Mouse (Mus musculus) left cerebral cortex, adult 11 months (tissue): Measurements from ENCODE around the gene Trip11.
"Not testable (repeated sequence)": the region's sequence is repeated elsewhere in the genome, so short reads cannot be mapped to it uniquely, and the experiment has no call there.

Experiments
- DNase-seq: peaks from one replicate; pipeline ENCODE4 v3.0.0; 2022; ENCODE audit warnings: low spot score

The Trip11 gene

GRCm38 (mm10) chr12:101912626-101913490, at the start of gene Trip11:
TSS of gene Trip11 (minus strand) at chr12:101913267.
- DNase-seq = peak; percentile 80

- DNase-seq = not testable (repeated sequence)
Measured at GRCm38 (mm10) chr12:101958960-101959780, 46.1 kb upstream of the Trip11 start.

GRCm38 (mm10) chr12:101958556-101958955, 45.5 kb upstream of the Trip11 start:
- DNase-seq = no peak

GRCm38 (mm10) chr12:101957942-101958544, 45.0 kb upstream of the Trip11 start, which contains the start of gene Atxn3:
TSS of gene Atxn3 (minus strand) at chr12:101958246.
- peak; percentile 95 for DNase-seq

- no peak for DNase-seq
Measured at GRCm38 (mm10) chr12:101957079-101957941, 44.2 kb upstream of the Trip11 start.

- DNase-seq = not testable (repeated sequence)
Measured at GRCm38 (mm10) chr12:101955821-101956220, 42.8 kb upstream of the Trip11 start.

GRCm38 (mm10) chr12:101948801-101949200, 35.7 kb upstream of the Trip11 start:
- DNase-seq = no peak

- DNase-seq = peak; percentile 24
Measured at GRCm38 (mm10) chr12:101947986-101948385, 34.9 kb upstream of the Trip11 start.

- no peak for DNase-seq
Measured at GRCm38 (mm10) chr12:101937572-101937971, 24.5 kb upstream of the Trip11 start.

GRCm38 (mm10) chr12:101935223-101935622, 22.2 kb upstream of the Trip11 start:
- peak; percentile 30 for DNase-seq

- DNase-seq = no peak
Measured at GRCm38 (mm10) chr12:101928423-101928822, 15.4 kb upstream of the Trip11 start.

- no peak for DNase-seq
Measured at GRCm38 (mm10) chr12:101922313-101922712, 9.2 kb upstream of the Trip11 start.

GRCm38 (mm10) chr12:101919847-101920246, 6.8 kb upstream of the Trip11 start:
- DNase-seq = no peak

GRCm38 (mm10) chr12:101917165-101917564, 4.1 kb upstream of the Trip11 start:
- no peak for DNase-seq

- no peak for DNase-seq
Measured at GRCm38 (mm10) chr12:101911346-101911745, 1.7 kb downstream of the Trip11 start.

- DNase-seq = no peak
Measured at GRCm38 (mm10) chr12:101910360-101910759, 2.7 kb downstream of the Trip11 start.

- no peak for DNase-seq
Measured at GRCm38 (mm10) chr12:101905817-101906216, 7.2 kb downstream of the Trip11 start.

- no peak for DNase-seq
Measured at GRCm38 (mm10) chr12:101904906-101905305, 8.2 kb downstream of the Trip11 start.

GRCm38 (mm10) chr12:101904170-101904569, 8.9 kb downstream of the Trip11 start:
- DNase-seq = no peak

GRCm38 (mm10) chr12:101899671-101900245, 13.3 kb downstream of the Trip11 start:
- no peak for DNase-seq

- DNase-seq = no peak
Measured at GRCm38 (mm10) chr12:101898966-101899365, 14.1 kb downstream of the Trip11 start.
